Mouse (Mus musculus) kidney, postnatal 0 days (tissue): ENCODE data around the gene 1500011B03Rik. TPM values are rescaled to one million over a fixed set of nuclear protein-coding genes. Genes with fewer than 3 reads are reported as not detected.

Experiments used
- ATAC-seq: fragments of 200-750 bp; cut with Nextera tagmentation; replicated peaks from 2 replicates; pipeline ENCODE4 v1.8.0; 2017; ENCODE audit warnings: low read depth, moderate number of reproducible peaks, moderate TSS enrichment, moderate library complexity; ENCODE audit not compliant: low FRiP score
- DNase-seq: peaks from one replicate; pipeline ENCODE4 v3.0.0-alpha.2; 2016; ENCODE audit warnings: low spot score
- H3K27ac ChIP-seq: fragments of 300-500 bp; sonication (generic); 2 replicates; pipeline ENCODE4 v1.5.1; 2014; ENCODE audit warnings: mild to moderate bottlenecking
- H3K27me3 ChIP-seq: fragments of 300-500 bp; sonication (generic); 2 replicates; pipeline ENCODE4 v1.6.1; 2014; ENCODE audit warnings: low read length, mixed read lengths; ENCODE audit not compliant: insufficient read depth
- H3K36me3 ChIP-seq: fragments of 300-500 bp; sonication (generic); 2 replicates; pipeline ENCODE4 v1.6.1; 2014; ENCODE audit warnings: low read length, mixed read lengths; ENCODE audit not compliant: insufficient read depth
- H3K4me1 ChIP-seq: fragments of 300-500 bp; sonication (generic); replicated peaks from 2 replicates; pipeline ENCODE4 v1.6.1; 2014; ENCODE audit warnings: antibody characterized with exemption, low read length, mixed read lengths; ENCODE audit not compliant: insufficient read depth
- H3K4me2 ChIP-seq: fragments of 300-500 bp; sonication (generic); 2 replicates; pipeline ENCODE4 v1.6.1; 2014; ENCODE audit warnings: mild to moderate bottlenecking, low read length, moderate library complexity, mixed read lengths
- H3K4me3 ChIP-seq: fragments of 300-500 bp; sonication (generic); replicated peaks from 2 replicates; pipeline ENCODE4 v1.5.1; 2014; ENCODE audit warnings: low read depth, low read length
- H3K9ac ChIP-seq: fragments of 300-500 bp; sonication (generic); 2 replicates; pipeline ENCODE4 v1.6.1; 2014; ENCODE audit warnings: low read depth, low read length
- H3K9me3 ChIP-seq: fragments of 300-500 bp; sonication (generic); replicated peaks from 2 replicates; pipeline ENCODE4 v1.6.1; 2016; ENCODE audit warnings: low read length, inconsistent platforms, mixed read lengths
- CTCF ChIP-seq: IDR thresholded peaks from 2 replicates; pipeline ENCODE4 v1.5.1; 2016; ENCODE audit warnings: antibody characterized with exemption, low read depth, mild to moderate bottlenecking, moderate library complexity
- WGBS: fragments of 180-500 bp; shearing (Covaris S2); extraction: QIAGEN DNeasy Blood & Tissue Kit; methylation state at CpG from one replicate; pipeline ENCODE4 v1.1.7; 2014; 5-methylcytosine and 5-hydroxymethylcytosine counted together
- polyA plus RNA-seq: library from polyadenylated mRNA; unstranded; fragments of >200 nt; fragmentation: Nextera tagmentation; extraction: Ambion mirVana; gene quantifications from 2 replicates; pipeline ENCODE4 v1.2.1, GENCODE M21; 2015

Gene 1500011B03Rik
- polyA plus RNA-seq, 1 experiment from 2014 or later, result 189 TPM

- Histone ChIP-seq H3K4me1 (no peaks in the 10 kb centered on the region; the same call in 1 of the 2 replicates), H3K27ac (no peak overlapping the region), H3K9ac (no peak overlapping the region), H3K4me2 (no peak overlapping the region), H3K4me3 (no peak overlapping the region), H3K9me3 (no peaks in the 10 kb centered on the region), H3K27me3 (no peaks in the 10 kb centered on the region), H3K36me3 (peaks cover 52% of the 10 kb centered on the region)
- 21% methylated on average over 8 of the region's 8 CpGs for WGBS
- no peak for TF ChIP-seq CTCF
- ATAC-seq (no peak), DNase-seq (peak; percentile 37)
Observed at GRCm38 (mm10) chr5:114801049-114801448, 22.2 kb downstream of the 1500011B03Rik start.

- H3K4me2 ChIP-seq, result no peak overlapping the region
Observed at GRCm38 (mm10) chr5:114799848-114800247, 23.4 kb downstream of the 1500011B03Rik start.

GRCm38 (mm10) chr5:114797253-114797652 lies 26.0 kb downstream of the 1500011B03Rik start:
- no peaks in the 10 kb centered on the region for H3K9me3 ChIP-seq
- H3K36me3 ChIP-seq, result peaks cover 38% of the 10 kb centered on the region
- DNase-seq (no peak), ATAC-seq (no peak)
- H3K27me3 ChIP-seq, result no peaks in the 10 kb centered on the region
- H3K4me3 ChIP-seq, result no peak overlapping the region
- no peak overlapping the region for H3K27ac ChIP-seq
- H3K4me2 ChIP-seq, result no peak overlapping the region
- 87% methylated on average over 8 of the region's 8 CpGs for WGBS
- peaks cover 3% of the 10 kb centered on the region; the same call in 1 of the 2 replicates for H3K4me1 ChIP-seq
- TF ChIP-seq CTCF, result no peak
- H3K9ac ChIP-seq, result no peak overlapping the region

More at GRCm38 (mm10) chr5:114799848-114800247, 23.4 kb downstream of the 1500011B03Rik start:
- H3K9me3 ChIP-seq, result no peaks in the 10 kb centered on the region
- no peaks in the 10 kb centered on the region for H3K27me3 ChIP-seq
- ATAC-seq (no peak), DNase-seq (no peak)
- TF ChIP-seq CTCF, result no peak
- peaks cover 3% of the 10 kb centered on the region; the same call in 1 of the 2 replicates for H3K4me1 ChIP-seq
- whole genome bisulfite sequencing, result 76% methylated on average over 11 of the region's 11 CpGs
- no peak overlapping the region for H3K9ac ChIP-seq
- H3K27ac ChIP-seq, result no peak overlapping the region
- no peak overlapping the region for H3K4me3 ChIP-seq
- peaks cover 49% of the 10 kb centered on the region for H3K36me3 ChIP-seq

- no peaks in the 10 kb centered on the region for H3K9me3 ChIP-seq
- peak; percentile 39 for DNase-seq
- 12% methylated on average over 40 of the region's 40 CpGs for WGBS
- no peaks in the 10 kb centered on the region for H3K27me3 ChIP-seq
- H3K4me3 ChIP-seq, result peak overlapping the region; percentile 33
- no peak for TF ChIP-seq CTCF
- peaks cover 3% of the 10 kb centered on the region; the same call in 1 of the 2 replicates for H3K4me1 ChIP-seq
- no peak for ATAC-seq
- H3K9ac ChIP-seq, result peak overlapping the region; percentile 37; the same call in 1 of the 2 replicates
- peaks cover 41% of the 10 kb centered on the region for H3K36me3 ChIP-seq
- peak overlapping the region; percentile 58 for H3K4me2 ChIP-seq
- H3K27ac ChIP-seq, result no peak overlapping the region
Observed at GRCm38 (mm10) chr5:114796299-114797012, 26.8 kb downstream of the 1500011B03Rik start.

- Histone ChIP-seq H3K9ac (no peak overlapping the region), H3K4me1 (peaks cover 3% of the 10 kb centered on the region; the same call in 1 of the 2 replicates), H3K9me3 (no peaks in the 10 kb centered on the region), H3K27me3 (no peaks in the 10 kb centered on the region), H3K36me3 (peaks cover 44% of the 10 kb centered on the region), H3K27ac (no peak overlapping the region), H3K4me3 (no peak overlapping the region), H3K4me2 (no peak overlapping the region)
- TF ChIP-seq CTCF, result no peak
- DNase-seq, result no peak
- ATAC-seq, result no peak
- WGBS, result 76% methylated on average over 9 of the region's 9 CpGs
Observed at GRCm38 (mm10) chr5:114795653-114796052, 27.6 kb downstream of the 1500011B03Rik start.

- peaks cover 46% of the 10 kb centered on the region for H3K36me3 ChIP-seq
- no peak overlapping the region for H3K27ac ChIP-seq
- H3K4me2 ChIP-seq, result no peak overlapping the region
- no peak for DNase-seq
- no peak for TF ChIP-seq CTCF
- no peaks in the 10 kb centered on the region for H3K9me3 ChIP-seq
- no peak overlapping the region for H3K4me3 ChIP-seq
- H3K9ac ChIP-seq, result no peak overlapping the region
- no peak for ATAC-seq
- 54% methylated on average over 9 of the region's 9 CpGs for WGBS
- peaks cover 3% of the 10 kb centered on the region; the same call in 1 of the 2 replicates for H3K4me1 ChIP-seq
- no peaks in the 10 kb centered on the region for H3K27me3 ChIP-seq
Observed at GRCm38 (mm10) chr5:114795231-114795630, 28.0 kb downstream of the 1500011B03Rik start.
